Mouse (Mus musculus): ENCODE measurements around the gene Arhgap17. TPM values are rescaled to one million over a fixed set of nuclear protein-coding genes. Genes with fewer than 3 reads are reported as not detected.

Arhgap17 gene
- polyA plus RNA-seq, 1 experiment from 2014 or later, result 14.2 TPM

DNA sequence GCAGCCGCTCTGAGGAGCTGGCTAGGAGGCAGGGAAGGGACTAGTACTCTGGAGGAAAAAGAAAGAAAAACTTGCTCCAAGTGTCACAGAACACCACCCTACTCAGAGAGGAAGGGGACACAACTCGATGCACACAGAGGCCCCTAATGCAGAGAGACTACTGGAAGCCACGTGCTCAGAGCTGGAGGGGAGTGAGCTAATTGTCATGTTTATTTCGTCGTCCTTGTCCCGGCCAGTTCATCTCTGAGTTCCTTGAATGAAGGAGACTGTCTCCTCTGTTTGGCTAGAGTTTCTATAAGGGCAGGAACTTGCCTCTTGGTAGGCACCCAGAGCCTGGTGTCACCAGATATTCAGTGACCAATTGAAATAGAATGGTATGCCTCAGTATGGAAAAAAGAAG, 118.4 kb downstream of the Arhgap17 start:
- H3K36me3 ChIP-seq, result no peaks in the 10 kb centered on the region
- ATAC-seq (ENCODE audit: low read depth), result no peak
- 54% methylated on average over 6 of the region's 6 CpGs for WGBS
- no peaks in the 10 kb centered on the region for H3K4me1 ChIP-seq (replicated peaks)
- H3K27me3 ChIP-seq, result no peaks in the 10 kb centered on the region
- no peak overlapping the region for H3K4me2 ChIP-seq
- no peak overlapping the region for H3K4me3 ChIP-seq
- no peak overlapping the region for H3K27ac ChIP-seq (replicated peaks)
- no peak overlapping the region for H3K9ac ChIP-seq
- H3K9me3 ChIP-seq, result no peaks in the 10 kb centered on the region

DNA sequence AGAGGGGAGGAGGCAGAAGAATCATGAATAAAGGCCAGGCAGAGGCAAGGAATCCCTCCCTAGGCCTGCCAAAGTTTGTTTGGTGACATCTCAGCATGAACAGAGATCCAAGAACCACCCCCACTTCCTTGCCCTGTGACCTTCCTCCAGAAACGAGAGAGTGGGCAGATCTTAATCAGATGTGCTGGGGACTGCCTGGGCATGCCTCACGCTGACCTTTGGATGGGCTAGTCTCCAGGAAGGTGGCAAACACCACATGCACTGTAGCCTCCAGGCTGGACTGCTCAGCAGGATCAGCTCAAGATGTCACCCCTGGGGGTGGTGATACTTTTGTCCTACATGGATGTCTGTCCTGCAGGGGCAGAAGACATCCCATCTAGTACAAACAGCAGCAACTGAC, 121.5 kb downstream of the Arhgap17 start:
- Histone ChIP-seq H3K9me3 (no peaks in the 10 kb centered on the region), H3K4me1 (replicated peaks) (no peaks in the 10 kb centered on the region), H3K27me3 (no peaks in the 10 kb centered on the region), H3K4me3 (no peak overlapping the region), H3K4me2 (no peak overlapping the region), H3K36me3 (no peaks in the 10 kb centered on the region), H3K9ac (no peak overlapping the region), H3K27ac (replicated peaks) (no peak overlapping the region)
- ATAC-seq (ENCODE audit: low read depth), result no peak
- 59% methylated on average over 2 of the region's 2 CpGs for WGBS

- H3K9ac ChIP-seq, result no peak overlapping the region
- no peaks in the 10 kb centered on the region for H3K36me3 ChIP-seq
- H3K27ac ChIP-seq (replicated peaks), result no peak overlapping the region
- no peaks in the 10 kb centered on the region for H3K4me1 ChIP-seq (replicated peaks)
- ATAC-seq (ENCODE audit: low read depth), result no peak
- no peak overlapping the region for H3K4me3 ChIP-seq
- no peaks in the 10 kb centered on the region for H3K27me3 ChIP-seq
- no peak overlapping the region for H3K4me2 ChIP-seq
- WGBS, result 44% methylated on average over 4 of the region's 4 CpGs
- H3K9me3 ChIP-seq, result no peaks in the 10 kb centered on the region
Observed at GRCm38 (mm10) chr7:123246504-123247084, 123.1 kb downstream of the Arhgap17 start.

DNA sequence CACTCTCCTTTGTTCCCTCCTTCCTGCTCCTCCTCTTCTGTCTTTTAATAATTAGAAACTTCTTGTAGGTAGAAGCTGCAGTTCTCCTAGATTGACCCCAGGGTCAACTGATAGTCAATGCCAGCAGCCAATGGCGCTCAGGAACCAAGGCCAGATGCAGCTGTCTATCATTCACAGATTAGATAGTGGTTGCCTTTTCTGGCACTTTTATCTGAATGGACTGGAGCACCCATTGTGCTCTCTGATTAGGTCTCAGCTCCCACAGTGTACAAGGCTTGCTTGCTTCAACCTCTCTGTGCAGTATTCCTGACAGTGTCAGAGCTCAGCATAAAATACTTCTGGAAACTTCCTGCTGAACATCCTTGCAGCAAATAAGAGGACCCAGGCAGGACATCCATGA, 124.9 kb downstream of the Arhgap17 start:
- no peaks in the 10 kb centered on the region for H3K27me3 ChIP-seq
- ATAC-seq (ENCODE audit: low read depth), result no peak
- H3K4me3 ChIP-seq, result no peak overlapping the region
- H3K4me2 ChIP-seq, result no peak overlapping the region
- no peaks in the 10 kb centered on the region for H3K9me3 ChIP-seq
- no peaks in the 10 kb centered on the region for H3K4me1 ChIP-seq (replicated peaks)
- no peak overlapping the region for H3K9ac ChIP-seq
- WGBS, result 88% methylated on average over 1 of the region's 1 CpGs
- H3K27ac ChIP-seq (replicated peaks), result no peak overlapping the region
- no peaks in the 10 kb centered on the region for H3K36me3 ChIP-seq

DNA sequence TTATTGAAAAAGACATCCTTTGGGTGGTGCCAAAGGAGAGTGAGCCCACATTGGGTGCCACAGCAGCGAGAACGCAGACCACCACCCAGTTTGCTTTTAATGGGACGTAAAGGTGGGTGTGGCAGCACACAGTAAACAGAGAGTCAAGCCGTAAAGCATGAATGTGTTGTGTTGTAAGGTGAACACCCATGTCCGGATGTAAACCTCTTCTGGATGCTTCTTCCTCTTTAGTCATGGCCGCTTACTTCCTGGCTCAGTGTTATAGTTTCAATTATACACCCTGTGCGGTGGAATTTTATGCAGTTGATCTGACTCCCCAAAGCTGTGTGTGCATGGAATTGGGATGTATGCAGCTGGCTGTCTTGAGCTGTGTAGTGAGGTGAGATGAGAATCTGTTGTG, 127.5 kb downstream of the Arhgap17 start:
- Histone ChIP-seq H3K9ac (no peak overlapping the region), H3K4me2 (no peak overlapping the region), H3K9me3 (no peaks in the 10 kb centered on the region), H3K36me3 (no peaks in the 10 kb centered on the region), H3K27me3 (no peaks in the 10 kb centered on the region), H3K4me3 (no peak overlapping the region), H3K4me1 (replicated peaks) (peaks cover 6% of the 10 kb centered on the region), H3K27ac (replicated peaks) (no peak overlapping the region)
- no peak for ATAC-seq (ENCODE audit: low read depth)
- WGBS, result 77% methylated on average over 7 of the region's 7 CpGs

DNA sequence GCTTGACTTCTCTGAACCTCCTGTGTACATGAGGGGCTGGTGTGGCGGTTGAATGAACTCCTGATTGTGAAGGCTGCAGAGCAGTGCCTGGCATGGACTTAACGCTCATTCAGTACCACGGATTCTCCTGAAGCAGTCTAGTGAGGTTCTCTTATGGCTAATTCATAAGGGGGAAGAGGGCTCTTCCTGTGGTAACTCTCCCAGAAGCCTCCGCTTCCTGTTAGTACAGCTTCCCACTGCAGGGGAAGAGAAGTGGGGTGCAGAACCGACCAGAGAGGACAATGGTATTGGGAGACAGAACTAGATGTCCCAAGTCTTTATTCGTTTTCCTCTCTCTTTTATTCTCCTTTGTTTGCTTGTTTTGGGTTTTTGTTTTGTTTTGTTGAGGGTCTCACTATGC, 129.7 kb downstream of the Arhgap17 start:
- no peaks in the 10 kb centered on the region for H3K36me3 ChIP-seq
- H3K9me3 ChIP-seq, result no peaks in the 10 kb centered on the region
- no peak overlapping the region for H3K4me2 ChIP-seq
- H3K9ac ChIP-seq, result no peak overlapping the region
- H3K4me1 ChIP-seq (replicated peaks), result peaks cover 6% of the 10 kb centered on the region
- no peak for ATAC-seq (ENCODE audit: low read depth)
- H3K4me3 ChIP-seq, result no peak overlapping the region
- H3K27me3 ChIP-seq, result no peaks in the 10 kb centered on the region
- no peak overlapping the region for H3K27ac ChIP-seq (replicated peaks)
- 68% methylated on average over 6 of the region's 6 CpGs for WGBS

- Histone ChIP-seq H3K4me2 (no peak overlapping the region), H3K9me3 (no peaks in the 10 kb centered on the region), H3K27me3 (no peaks in the 10 kb centered on the region), H3K4me1 (replicated peaks) (peaks cover 6% of the 10 kb centered on the region), H3K27ac (replicated peaks) (no peak overlapping the region), H3K9ac (no peak overlapping the region), H3K36me3 (no peaks in the 10 kb centered on the region), H3K4me3 (no peak overlapping the region)
- WGBS, result 54% methylated on average over 4 of the region's 4 CpGs
- ATAC-seq (ENCODE audit: low read depth), result 0 out of 2 replicates have a peak, but pooled peaks have one; percentile 36
Observed at GRCm38 (mm10) chr7:123238621-123239020, 131.1 kb downstream of the Arhgap17 start.

- Histone ChIP-seq H3K27ac (replicated peaks) (no peak overlapping the region), H3K9me3 (no peaks in the 10 kb centered on the region), H3K9ac (no peak overlapping the region), H3K4me1 (replicated peaks) (peaks cover 6% of the 10 kb centered on the region), H3K36me3 (no peaks in the 10 kb centered on the region), H3K4me3 (no peak overlapping the region), H3K4me2 (no peak overlapping the region), H3K27me3 (no peaks in the 10 kb centered on the region)
- ATAC-seq (ENCODE audit: low read depth), result no peak
- WGBS, result 29% methylated on average over 4 of the region's 4 CpGs
Observed at GRCm38 (mm10) chr7:123235449-123235848, 134.3 kb downstream of the Arhgap17 start.

Other genes starting within 250 kb of the Arhgap17 start
- 43.0 and 47.1 TPM in 2 replicates for gene Tnrc6a, start 246.0 kb downstream of the Arhgap17 start, polyA plus RNA-seq (2015; fragmentation: Nextera tagmentation; extraction: Ambion mirVana)
- gene Slc5a11, start 155.1 kb downstream of the Arhgap17 start, polyA plus RNA-seq (2015; fragmentation: Nextera tagmentation; extraction: Ambion mirVana), result 0.77 TPM in 1 of 2 replicates, not detected in the other
- gene Lcmt1, start 131 bp downstream of the Arhgap17 start, polyA plus RNA-seq (2015; fragmentation: Nextera tagmentation; extraction: Ambion mirVana), result 81.8 and 86.1 TPM in 2 replicates
- gene Aqp8, start 92.4 kb upstream of the Arhgap17 start, polyA plus RNA-seq (2015; fragmentation: Nextera tagmentation; extraction: Ambion mirVana), result not detected in 2 replicates
- gene Zkscan2, start 130.5 kb upstream of the Arhgap17 start, polyA plus RNA-seq (2015; fragmentation: Nextera tagmentation; extraction: Ambion mirVana), result 10.1 and 10.7 TPM in 2 replicates